Mouse (Mus musculus): ENCODE measurements around the gene Gm20388. TPM values are rescaled to one million over a fixed set of nuclear protein-coding genes. Genes with fewer than 3 reads are reported as not detected.
"Not testable (repeated sequence)": the region's sequence is repeated elsewhere in the genome, so short reads cannot be mapped to it uniquely, and the experiment has no call there.

The Gm20388 gene
- total RNA-seq, 1 experiment, result 27.0 TPM

GRCm38 (mm10) chr8:120361301-120361700, 450.7 kb downstream of the Gm20388 start:
- H3K36me3 ChIP-seq (ENCODE audit: control insufficient read depth, insufficient read depth, low read length, poor library complexity, severe bottlenecking), result no peaks in the 10 kb centered on the region
- H3K9ac ChIP-seq (ENCODE audit: insufficient read depth, low read depth, low read length, poor library complexity, severe bottlenecking), result no peak overlapping the region
- peaks cover 10 to 62% of the 10 kb centered on the region in 2 experiments; a peak in 3 of 4 replicates for H3K4me1 ChIP-seq (ENCODE audit: control insufficient read depth in 2 of 2, insufficient read depth in 2 of 2, low read length in 2 of 2, poor library complexity in 1 of 2)
- no peaks in the 10 kb centered on the region for H3K9me3 ChIP-seq (ENCODE audit: control insufficient read depth, insufficient read depth, low read depth, low read length)
- DNase-seq (ENCODE audit: low read depth, low spot score), result no peak
- no peak for TF ChIP-seq HCFC1 (IDR thresholded peaks at IDR 0.05; ENCODE audit: borderline replicate concordance, insufficient read depth, low read length)
- TF ChIP-seq ZC3H11A (IDR thresholded peaks at IDR 0.05; ENCODE audit: borderline replicate concordance, low read depth, low read length), result no peak
- no peak for TF ChIP-seq ZNF384 (IDR thresholded peaks at IDR 0.05; ENCODE audit: low read depth, low read length)
- no peak for TF ChIP-seq MAFK (IDR thresholded peaks at IDR 0.05; ENCODE audit: insufficient read depth, low read depth, low read length)
- no peak for TF ChIP-seq CHD2 (IDR thresholded peaks at IDR 0.05; ENCODE audit: low read depth, low read length)
- in situ Hi-C loops (cut with MboI; ENCODE audit: low sequenced_read_pairs in 2 of 2, unreplicated experiment in 2 of 2), result no loop called here
- no peak overlapping the region for H3K4me3 ChIP-seq (ENCODE audit: insufficient read depth in 1 of 2, low read depth in 1 of 2, low read length in 2 of 2, poor library complexity in 1 of 2, severe bottlenecking in 1 of 2)
- no peak overlapping the region for H3K27ac ChIP-seq (ENCODE audit: insufficient read depth, low read depth, low read length, poor library complexity, severe bottlenecking)

GRCm38 (mm10) chr8:120363552-120364071, 453.0 kb downstream of the Gm20388 start:
- H3K4me3 ChIP-seq (ENCODE audit: insufficient read depth in 1 of 2, low read depth in 1 of 2, low read length in 2 of 2, poor library complexity in 1 of 2, severe bottlenecking in 1 of 2), result no peak overlapping the region
- peak; percentile 62 for DNase-seq (ENCODE audit: low read depth, low spot score)
- in situ Hi-C loops (cut with MboI; ENCODE audit: low sequenced_read_pairs in 2 of 2, unreplicated experiment in 2 of 2), result no loop called here
- H3K27ac ChIP-seq (ENCODE audit: insufficient read depth, low read depth, low read length, poor library complexity, severe bottlenecking), result peak overlapping the region; percentile 42
- no peaks in the 10 kb centered on the region for H3K36me3 ChIP-seq (ENCODE audit: control insufficient read depth, insufficient read depth, low read length, poor library complexity, severe bottlenecking)
- TF ChIP-seq CHD2 (IDR thresholded peaks at IDR 0.05; ENCODE audit: low read depth, low read length) (no peak), ZNF384 (IDR thresholded peaks at IDR 0.05; ENCODE audit: low read depth, low read length) (no peak), HCFC1 (IDR thresholded peaks at IDR 0.05; ENCODE audit: borderline replicate concordance, insufficient read depth, low read length) (no peak)
- no peaks in the 10 kb centered on the region for H3K9me3 ChIP-seq (ENCODE audit: control insufficient read depth, insufficient read depth, low read depth, low read length)
- H3K9ac ChIP-seq (ENCODE audit: insufficient read depth, low read depth, low read length, poor library complexity, severe bottlenecking), result peak overlapping the region; percentile 7; the same call in 1 of the 2 replicates
- peaks cover 7 to 42% of the 10 kb centered on the region in 2 experiments; a peak in 3 of 4 replicates for H3K4me1 ChIP-seq (ENCODE audit: control insufficient read depth in 2 of 2, insufficient read depth in 2 of 2, low read length in 2 of 2, poor library complexity in 1 of 2)

- Histone ChIP-seq H3K36me3 (ENCODE audit: control insufficient read depth, insufficient read depth, low read length, poor library complexity, severe bottlenecking) (no peaks in the 10 kb centered on the region), H3K4me3 (ENCODE audit: insufficient read depth in 1 of 2, low read depth in 1 of 2, low read length in 2 of 2, poor library complexity in 1 of 2, severe bottlenecking in 1 of 2) (no peak overlapping the region), H3K4me1 (ENCODE audit: control insufficient read depth in 2 of 2, insufficient read depth in 2 of 2, low read length in 2 of 2, poor library complexity in 1 of 2) (peaks cover 7 to 43% of the 10 kb centered on the region in 2 experiments; a peak in 3 of 4 replicates), H3K27ac (ENCODE audit: insufficient read depth, low read depth, low read length, poor library complexity, severe bottlenecking) (peak overlapping the region; percentile 42), H3K9ac (ENCODE audit: insufficient read depth, low read depth, low read length, poor library complexity, severe bottlenecking) (peak overlapping the region; percentile 7; the same call in 1 of the 2 replicates), H3K9me3 (ENCODE audit: control insufficient read depth, insufficient read depth, low read depth, low read length) (no peaks in the 10 kb centered on the region)
- in situ Hi-C loops (cut with MboI; ENCODE audit: low sequenced_read_pairs in 2 of 2, unreplicated experiment in 2 of 2), result no loop called here
- TF ChIP-seq CHD2 (IDR thresholded peaks at IDR 0.05; ENCODE audit: low read depth, low read length), result no peak
- TF ChIP-seq ZC3H11A (IDR thresholded peaks at IDR 0.05; ENCODE audit: borderline replicate concordance, low read depth, low read length), result no peak
- TF ChIP-seq ZNF384 (IDR thresholded peaks at IDR 0.05; ENCODE audit: low read depth, low read length), result no peak
- no peak for TF ChIP-seq HCFC1 (IDR thresholded peaks at IDR 0.05; ENCODE audit: borderline replicate concordance, insufficient read depth, low read length)
- TF ChIP-seq MAFK (IDR thresholded peaks at IDR 0.05; ENCODE audit: insufficient read depth, low read depth, low read length), result no peak
- DNase-seq (ENCODE audit: low read depth, low spot score), result no peak
These were observed 453.6 kb downstream of the Gm20388 start for GRCm38 (mm10) chr8:120364093-120364725.

- peaks cover 9 to 44% of the 10 kb centered on the region in 2 experiments; a peak in 3 of 4 replicates for H3K4me1 ChIP-seq (ENCODE audit: control insufficient read depth in 2 of 2, insufficient read depth in 2 of 2, low read length in 2 of 2, poor library complexity in 1 of 2)
- no peak for DNase-seq (ENCODE audit: low read depth, low spot score)
- H3K9me3 ChIP-seq (ENCODE audit: control insufficient read depth, insufficient read depth, low read depth, low read length), result no peaks in the 10 kb centered on the region
- in situ Hi-C loops (cut with MboI; ENCODE audit: low sequenced_read_pairs in 2 of 2, unreplicated experiment in 2 of 2), result no loop called here
- H3K36me3 ChIP-seq (ENCODE audit: control insufficient read depth, insufficient read depth, low read length, poor library complexity, severe bottlenecking), result no peaks in the 10 kb centered on the region
- no peak overlapping the region for H3K4me3 ChIP-seq (ENCODE audit: insufficient read depth in 1 of 2, low read depth in 1 of 2, low read length in 2 of 2, poor library complexity in 1 of 2, severe bottlenecking in 1 of 2)
- no peak overlapping the region for H3K27ac ChIP-seq (ENCODE audit: insufficient read depth, low read depth, low read length, poor library complexity, severe bottlenecking)
- TF ChIP-seq MAFK (IDR thresholded peaks at IDR 0.05; ENCODE audit: insufficient read depth, low read depth, low read length) (no peak), ZC3H11A (IDR thresholded peaks at IDR 0.05; ENCODE audit: borderline replicate concordance, low read depth, low read length) (no peak), HCFC1 (IDR thresholded peaks at IDR 0.05; ENCODE audit: borderline replicate concordance, insufficient read depth, low read length) (no peak), CHD2 (IDR thresholded peaks at IDR 0.05; ENCODE audit: low read depth, low read length) (no peak), ZNF384 (IDR thresholded peaks at IDR 0.05; ENCODE audit: low read depth, low read length) (no peak)
- H3K9ac ChIP-seq (ENCODE audit: insufficient read depth, low read depth, low read length, poor library complexity, severe bottlenecking), result no peak overlapping the region
These were observed 456.2 kb downstream of the Gm20388 start for GRCm38 (mm10) chr8:120366840-120367239.

GRCm38 (mm10) chr8:120368191-120368590, 457.6 kb downstream of the Gm20388 start:
- H3K4me3 ChIP-seq (ENCODE audit: insufficient read depth in 1 of 2, low read depth in 1 of 2, low read length in 2 of 2, poor library complexity in 1 of 2, severe bottlenecking in 1 of 2); H3K27ac ChIP-seq (ENCODE audit: insufficient read depth, low read depth, low read length, poor library complexity, severe bottlenecking); in situ Hi-C loops (cut with MboI; ENCODE audit: low sequenced_read_pairs in 2 of 2, unreplicated experiment in 2 of 2); H3K9ac ChIP-seq (ENCODE audit: insufficient read depth, low read depth, low read length, poor library complexity, severe bottlenecking); H3K9me3 ChIP-seq (ENCODE audit: control insufficient read depth, insufficient read depth, low read depth, low read length); DNase-seq (ENCODE audit: low read depth, low spot score); H3K36me3 ChIP-seq (ENCODE audit: control insufficient read depth, insufficient read depth, low read length, poor library complexity, severe bottlenecking): not testable (repeated sequence)
- peaks cover 9 to 32% of the 10 kb centered on the region in 2 experiments; a peak in 3 of 4 replicates for H3K4me1 ChIP-seq (ENCODE audit: control insufficient read depth in 2 of 2, insufficient read depth in 2 of 2, low read length in 2 of 2, poor library complexity in 1 of 2)
